Mouse (Mus musculus) lung, postnatal 14 days (tissue): ENCODE results near the gene Hpn.

Experiments
- DNase-seq: peaks from one replicate; pipeline ENCODE4 v3.0.0; 2021

Gene Hpn

GRCm38 (mm10) chr7:31077885-31078445 lies 37.1 kb downstream of the Hpn start:
- DNase-seq = peak; percentile 60

- no peak for DNase-seq
These were observed 37.6 kb downstream of the Hpn start for GRCm38 (mm10) chr7:31077470-31077869.

DNA sequence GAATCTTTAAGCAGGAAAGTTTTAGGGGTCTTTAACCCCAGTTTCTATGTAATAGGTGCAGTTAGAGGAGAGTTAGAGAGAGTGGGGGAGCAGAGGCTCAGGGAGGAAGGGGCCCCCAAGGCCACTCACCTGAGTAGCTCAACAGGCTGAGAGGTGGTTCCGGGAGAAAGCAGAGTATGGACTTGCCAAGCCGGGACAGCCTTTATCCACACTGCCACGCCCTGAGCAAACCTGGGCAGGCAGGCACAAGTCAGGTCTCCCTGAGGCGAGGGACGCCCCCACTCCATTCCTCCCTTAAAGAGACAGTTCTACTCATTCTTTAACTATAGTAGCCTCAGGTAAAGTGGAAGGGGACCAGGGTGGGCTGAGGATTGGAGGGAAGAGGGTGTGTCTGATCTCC lies 38.6 kb downstream of the Hpn start, which contains the start of gene Fxyd3:
Fxyd3 (minus strand) TSS at position 213 of the 400 bp plus-strand sequence.
- DNase-seq = no peak

DNA sequence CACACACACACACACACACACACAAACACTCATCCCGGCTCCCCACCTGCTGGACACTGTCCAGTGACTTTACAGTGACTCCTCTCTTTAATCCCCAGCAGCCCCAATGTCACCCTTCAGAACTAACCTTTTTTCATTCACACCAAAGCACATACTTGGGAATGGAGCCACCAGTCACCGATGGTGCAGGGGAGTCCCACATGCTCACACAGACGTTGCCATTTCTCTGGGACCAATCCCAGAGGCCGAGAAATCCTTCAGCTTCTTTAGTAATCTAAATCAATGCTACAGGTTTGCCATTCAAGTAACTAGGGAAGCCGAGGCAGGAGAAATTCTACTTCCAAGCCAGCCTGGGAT lies 40.4 kb downstream of the Hpn start:
- DNase-seq = no peak

DNA sequence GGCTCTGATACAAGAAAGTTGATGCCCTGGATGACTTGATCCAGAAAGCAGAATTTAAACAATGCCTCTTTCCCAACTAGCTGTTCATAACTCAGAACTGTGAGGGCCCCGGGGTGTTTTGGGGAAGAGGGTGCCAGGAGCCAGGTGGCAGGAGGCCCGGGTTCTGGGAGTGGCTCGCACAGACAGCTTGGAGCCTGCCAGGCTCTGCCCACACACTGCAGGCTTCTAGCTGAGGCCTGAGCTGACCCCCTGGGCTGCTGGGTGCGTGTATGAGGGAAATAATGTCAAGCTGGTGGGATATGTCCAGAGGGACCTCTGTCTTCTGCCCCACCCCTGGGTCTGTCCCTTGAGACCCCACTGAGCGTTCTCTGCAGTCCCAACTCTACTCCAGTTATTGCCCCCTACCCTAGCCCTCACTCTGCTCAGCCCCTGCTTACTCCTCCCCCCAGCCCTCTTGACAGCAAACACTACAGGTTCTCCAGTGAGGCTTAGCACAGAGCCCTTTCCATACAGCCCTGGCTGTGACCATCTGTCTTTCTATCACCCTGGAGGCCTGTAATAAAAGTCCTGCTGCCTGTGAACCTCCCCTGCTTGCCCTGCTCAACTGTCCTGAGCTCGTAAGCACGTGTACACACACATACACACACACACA lies 40.9 kb downstream of the Hpn start:
- no peak for DNase-seq

DNA sequence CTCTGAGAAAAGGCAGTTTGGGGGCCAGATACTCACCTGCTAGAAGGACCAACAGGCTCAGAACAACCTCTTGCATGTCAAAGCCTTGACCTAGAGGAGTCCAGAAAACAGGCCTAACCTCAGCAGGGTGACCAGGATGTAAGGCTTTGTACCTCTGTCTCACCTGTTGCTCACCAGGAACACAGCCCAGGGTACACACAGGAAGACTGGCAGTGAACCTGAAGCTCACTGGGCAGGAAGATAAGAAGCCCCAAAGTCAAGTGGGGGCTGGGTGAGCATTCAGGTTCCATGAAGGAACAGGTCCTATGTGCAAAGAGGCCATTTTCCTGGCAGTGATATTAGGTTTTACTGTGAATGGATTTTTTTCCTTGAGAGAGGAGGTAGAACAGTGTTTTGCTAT lies 41.5 kb downstream of the Hpn start:
- no peak for DNase-seq

DNA sequence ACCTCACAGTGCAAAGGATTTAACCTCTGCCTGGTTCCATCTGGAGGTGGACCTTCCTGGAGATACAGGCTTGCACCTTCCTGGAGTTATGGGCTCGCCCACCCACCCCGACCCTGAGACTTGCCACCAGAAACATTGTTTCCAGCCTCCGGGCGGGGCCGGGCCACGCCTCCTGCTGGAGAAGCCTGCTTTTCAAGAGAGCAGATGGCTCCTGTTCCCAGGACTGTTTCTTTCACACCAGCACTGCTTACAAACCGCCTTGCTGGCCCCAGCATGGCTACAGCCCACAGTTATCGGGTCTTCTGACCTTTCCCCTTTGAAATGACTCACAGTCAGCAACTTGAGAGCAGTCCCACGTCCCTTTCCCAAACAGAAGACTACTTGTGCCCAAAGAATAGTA lies 42.8 kb downstream of the Hpn start:
- DNase-seq = no peak

- DNase-seq = no peak
These were observed 44.8 kb downstream of the Hpn start for GRCm38 (mm10) chr7:31070324-31070723.

DNA sequence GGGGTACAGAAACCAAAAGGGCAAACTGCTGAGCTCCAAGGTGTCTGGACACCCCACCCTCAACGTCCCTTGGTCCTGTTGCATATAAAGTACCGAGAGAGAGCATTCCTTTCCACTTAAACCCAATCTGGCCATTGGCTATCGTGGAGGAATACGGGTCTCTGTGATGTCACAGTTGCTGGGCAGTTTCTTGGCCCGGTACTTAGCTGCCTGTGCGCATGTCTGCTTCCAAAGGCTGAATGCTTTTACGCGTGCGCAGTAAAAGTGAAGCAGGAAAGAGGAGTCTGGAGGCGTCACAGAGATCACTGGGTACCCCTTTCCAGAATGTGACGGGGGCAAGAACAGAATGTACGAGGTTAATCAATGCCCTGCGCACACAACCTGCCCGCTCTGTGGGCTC lies 45.6 kb downstream of the Hpn start:
- no peak for DNase-seq

DNA sequence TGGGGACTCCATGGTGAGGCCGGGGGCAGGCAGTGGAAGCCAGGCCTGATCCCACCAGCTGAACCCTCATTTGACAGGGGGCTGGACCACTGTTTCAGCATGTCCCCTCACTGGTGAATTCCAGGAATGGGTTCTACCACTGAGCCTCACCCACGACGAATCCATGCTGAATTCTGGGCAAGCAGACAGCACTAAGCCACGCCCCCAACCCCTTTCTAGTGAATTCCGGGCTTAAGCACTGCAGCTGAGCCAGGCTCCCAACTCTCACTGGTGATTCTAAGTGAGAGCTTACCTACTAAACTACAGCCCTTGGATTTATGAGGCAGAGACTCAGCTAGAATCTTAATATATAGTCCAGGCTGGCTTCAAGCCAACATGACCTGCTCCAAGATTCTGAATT lies 47.3 kb downstream of the Hpn start:
- DNase-seq = no peak

DNA sequence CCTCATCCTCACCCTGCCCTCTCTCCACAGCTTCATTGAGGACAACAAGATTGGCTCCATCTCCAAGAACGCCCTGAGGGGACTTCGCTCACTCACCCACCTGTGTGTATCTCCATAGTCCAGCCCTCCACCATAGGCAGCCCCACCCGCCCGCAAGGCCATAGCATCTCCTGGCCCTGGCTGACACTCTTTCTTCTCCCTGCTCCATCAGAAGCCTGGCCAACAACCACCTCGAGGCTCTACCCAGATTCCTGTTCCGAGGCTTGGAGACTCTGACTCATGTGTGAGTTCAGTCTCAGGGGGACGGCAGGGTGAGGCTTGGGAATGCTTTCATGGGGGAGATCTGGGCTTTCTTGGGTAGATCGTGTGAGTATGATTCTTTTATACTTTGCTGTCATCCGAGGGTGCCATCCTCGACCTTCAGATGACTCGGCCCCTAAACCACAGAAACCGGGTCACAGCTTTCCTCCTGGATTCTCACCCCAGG lies 52.0 kb downstream of the Hpn start:
- no peak for DNase-seq

- no peak for DNase-seq
These were observed 54.5 kb downstream of the Hpn start for GRCm38 (mm10) chr7:31060621-31061010.

DNA sequence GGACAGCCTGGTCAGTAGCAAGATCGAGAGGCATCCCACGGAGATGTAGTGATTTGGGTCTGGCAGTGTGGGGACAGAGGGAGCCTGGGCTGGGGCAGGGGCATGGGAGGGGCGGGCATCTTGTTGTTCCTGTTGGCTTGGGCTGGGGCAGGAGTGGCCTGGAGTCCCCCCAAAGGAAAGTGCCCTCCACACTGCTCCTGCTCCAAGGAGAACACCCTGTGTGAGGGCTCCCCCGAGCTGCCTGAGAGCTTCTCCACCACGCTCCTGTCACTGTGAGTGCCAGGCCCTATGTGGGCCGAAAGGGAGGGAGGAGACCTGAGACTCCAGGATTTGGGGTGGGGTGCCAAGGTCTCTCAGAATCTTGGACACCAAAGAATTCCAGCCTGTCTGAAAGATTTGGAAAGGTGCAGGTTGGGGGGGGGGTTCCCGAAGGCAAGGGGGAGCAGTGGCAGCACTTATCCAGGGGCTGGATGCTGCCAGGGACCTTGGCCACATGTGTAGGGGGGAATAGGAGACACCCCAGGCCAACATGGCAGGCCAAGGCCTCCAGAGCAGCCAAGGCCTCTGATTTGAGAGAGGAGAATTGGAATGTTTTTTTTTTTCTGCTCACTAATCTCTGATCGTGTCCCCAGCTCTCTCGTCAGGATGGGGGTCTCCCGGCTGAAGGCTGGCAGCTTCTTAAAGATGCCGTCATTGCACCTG lies 55.0 kb downstream of the Hpn start:
- no peak for DNase-seq

GRCm38 (mm10) chr7:31059108-31059507 lies 56.0 kb downstream of the Hpn start, which contains the start of gene Lgi4:
Gene Lgi4, plus strand, starts transcription at chr7:31059342.
- DNase-seq = peak; percentile 87

- no peak for DNase-seq
These were observed 56.9 kb downstream of the Hpn start for GRCm38 (mm10) chr7:31058211-31058610.

DNA sequence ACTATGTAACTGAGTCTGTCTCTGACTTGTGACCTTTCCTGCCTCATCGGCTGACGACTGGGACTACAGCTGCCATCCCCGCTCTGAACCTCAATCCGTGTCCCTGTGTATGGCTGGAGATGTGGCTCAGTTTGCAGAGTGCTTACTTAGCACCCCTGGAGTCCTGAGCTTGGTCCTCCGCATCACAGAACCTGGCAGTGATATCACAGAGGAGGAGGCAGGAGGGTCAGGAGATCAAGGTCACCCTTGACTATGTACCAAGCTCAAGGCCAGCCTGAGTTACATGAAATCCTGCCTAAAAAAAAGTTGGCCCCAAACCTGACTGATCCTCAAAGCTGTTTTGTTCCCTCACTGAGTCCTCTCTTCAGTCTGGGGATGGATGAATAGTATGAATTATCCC lies 57.4 kb downstream of the Hpn start:
- no peak for DNase-seq

GRCm38 (mm10) chr7:31057071-31057470 lies 58.0 kb downstream of the Hpn start, which contains the start of gene Fxyd1:
Gene Fxyd1, minus strand, starts transcription at chr7:31057199.
- no peak for DNase-seq

GRCm38 (mm10) chr7:31056448-31056847 lies 58.6 kb downstream of the Hpn start:
- DNase-seq = no peak

- no peak for DNase-seq
These were observed 59.2 kb downstream of the Hpn start for GRCm38 (mm10) chr7:31055883-31056282.

DNA sequence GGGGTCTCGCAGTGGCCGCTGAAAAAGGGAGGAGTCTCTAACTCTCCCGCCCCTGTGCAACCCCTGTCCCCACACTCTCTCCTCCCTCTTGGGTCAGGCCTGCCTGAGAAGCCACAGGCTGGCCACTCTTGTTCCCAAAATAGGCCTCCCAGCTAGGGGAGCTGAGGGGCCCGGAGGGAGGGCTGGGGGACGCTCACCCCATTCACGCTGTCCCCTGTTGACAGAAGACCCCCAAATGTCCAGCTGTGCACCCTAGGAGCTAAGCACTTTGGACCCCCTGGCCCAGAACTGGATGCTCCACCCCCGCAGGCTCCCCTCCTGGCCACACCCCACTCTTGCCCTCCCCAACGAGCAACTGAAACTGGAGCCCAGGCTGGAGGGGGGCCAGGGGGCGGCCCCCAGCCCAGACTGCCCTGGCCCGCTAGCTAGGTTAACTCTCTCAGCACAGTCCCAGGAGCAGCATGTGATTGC lies 59.7 kb downstream of the Hpn start:
- peak; percentile 78 for DNase-seq

GRCm38 (mm10) chr7:31054661-31055320 lies 60.3 kb downstream of the Hpn start:
- DNase-seq = no peak

DNA sequence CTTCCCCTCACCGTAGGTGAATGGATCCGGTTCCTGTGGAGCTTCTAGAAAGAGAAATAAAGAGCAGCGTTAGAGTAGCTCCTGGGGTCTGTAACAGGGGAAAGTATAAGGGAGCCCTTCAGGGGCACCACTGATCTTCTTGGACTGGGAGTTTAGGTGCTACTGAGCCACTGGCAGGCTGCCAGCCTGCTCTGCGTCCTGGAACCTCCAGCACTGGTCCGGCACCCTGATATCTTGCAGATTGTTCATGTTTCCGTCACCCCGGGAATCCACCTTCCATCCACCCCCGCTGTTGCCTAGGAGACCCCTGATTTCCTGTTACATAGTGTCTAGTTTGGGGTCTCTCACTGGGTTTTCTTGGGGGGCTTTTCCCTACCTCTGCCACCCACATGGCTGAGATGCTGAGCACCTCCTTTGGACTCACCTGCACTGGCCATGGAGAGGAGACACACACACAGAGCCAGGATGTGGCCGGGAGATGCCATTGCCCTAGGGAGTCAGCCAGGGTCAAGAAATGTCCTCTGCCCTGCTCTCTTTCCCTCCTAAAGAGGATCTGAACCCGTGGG lies 61.1 kb downstream of the Hpn start:
- no peak for DNase-seq
